In genomic region chr1:52019621-52020020, GRCm38 (mm10) we compare ENCODE assay signal across 21 mouse cellular contexts. TPM values are rescaled to one million over a fixed set of nuclear protein-coding genes. Genes with fewer than 3 reads are reported as not detected.
DNase-seq lines count a peak whose midpoint lies in the region; ATAC-seq and TF ChIP-seq lines count a peak whose summit lies in the region.
"Had no signal": no experiment of that assay in that cellular context is flagged by ENCODE, and none has a peak within 500 bp of the region (broad histone marks: within the 10 kb centered on the region; RNA-seq: fewer than 3 reads in every experiment).

No protein-coding gene starts in this region.

- intact Hi-C loops in gastrocnemius, postnatal 36 days (cut with DNase I) = no loop called here

- DNase-seq in A20 (ENCODE audit: low read depth, low spot score) = peak; percentile 5
- peak; percentile 75 for DNase-seq in CD4-positive, CD25-positive, alpha-beta regulatory T cell, adult 2 months (ENCODE audit: low read depth, low spot score)
- peak; percentile 84 for DNase-seq in induced T-regulatory cell, adult 2 months (ENCODE audit: low read depth)
- peak; percentile 55 for DNase-seq in thymus, adult 2 months
- no peak for DNase-seq in forebrain, postnatal 0 days
- DNase-seq in layer of hippocampus, adult 9-11 months = no peak
- DNase-seq in gastrocnemius, postnatal 36 days = no peak
- DNase-seq in right cerebral cortex, postnatal 25 days = no peak
- DNase-seq: cerebellum, adult 11 months; cerebellum, postnatal 14 days; heart, adult 18-20 months; midbrain, embryonic 14.5 days; right cerebral cortex, postnatal 14 days had no signal

- H3K4me2 ChIP-seq in forebrain, postnatal 0 days (ENCODE audit: low read depth) = no peak overlapping the region
- H3K4me2 ChIP-seq: hindbrain, embryonic 12.5 days; intestine, embryonic 15.5 days; limb, embryonic 12.5 days; liver, embryonic 15.5 days had no signal

- WGBS in thymus, adult 2 months = 5% methylated on average over 4 of the region's 4 CpGs
- WGBS in forebrain, postnatal 0 days = 84% methylated on average over 4 of the region's 4 CpGs

- no peak for TF ChIP-seq CTCF in thymus, adult 2 months (IDR thresholded peaks at IDR 0.05; ENCODE audit: borderline replicate concordance, control insufficient read depth, extremely low read depth, insufficient read depth, low read length, poor library complexity)
- TF ChIP-seq CTCF in forebrain, postnatal 0 days (IDR thresholded peaks at IDR 0.05; ENCODE audit: low read depth) = no peak

- no peak for TF ChIP-seq POLR2A in thymus, adult 2 months (IDR thresholded peaks at IDR 0.05; ENCODE audit: control insufficient read depth, extremely low read depth, insufficient read depth, low read length, poor library complexity)

- H3K4me3 ChIP-seq in thymus, adult 2 months (ENCODE audit: control insufficient read depth, insufficient read depth, low read length) = no peak overlapping the region
- no peak overlapping the region for H3K4me3 ChIP-seq in forebrain, postnatal 0 days (ENCODE audit: low read depth, low read length)
- H3K4me3 ChIP-seq: hindbrain, embryonic 12.5 days; intestine, embryonic 15.5 days; layer of hippocampus, adult 2 months; limb, embryonic 12.5 days; liver, embryonic 15.5 days had no signal

- no peaks in the 10 kb centered on the region for H3K36me3 ChIP-seq in thymus, adult 2 months (ENCODE audit: control insufficient read depth, insufficient read depth, low read length)
- no peaks in the 10 kb centered on the region for H3K36me3 ChIP-seq in forebrain, postnatal 0 days (ENCODE audit: insufficient read depth)
- H3K36me3 ChIP-seq: hindbrain, embryonic 12.5 days; intestine, embryonic 15.5 days; limb, embryonic 12.5 days; liver, embryonic 15.5 days had no signal

- peak overlapping the region; percentile 67 for H3K27ac ChIP-seq in thymus, adult 2 months (ENCODE audit: control insufficient read depth, insufficient read depth, low read length)
- no peak overlapping the region for H3K27ac ChIP-seq in forebrain, postnatal 0 days (ENCODE audit: low read depth, low read length)
- H3K27ac ChIP-seq: hindbrain, embryonic 12.5 days; intestine, embryonic 15.5 days; kidney, postnatal 0 days; layer of hippocampus, adult 2 months; limb, embryonic 12.5 days; liver, embryonic 15.5 days had no signal

- H3K9ac ChIP-seq in forebrain, postnatal 0 days = no peak overlapping the region
- H3K9ac ChIP-seq: hindbrain, embryonic 12.5 days; intestine, embryonic 15.5 days; limb, embryonic 12.5 days; liver, embryonic 15.5 days had no signal

- H3K4me1 ChIP-seq in thymus, adult 2 months (replicated peaks; ENCODE audit: control insufficient read depth, insufficient read depth, low read length) = peaks cover 9% of the 10 kb centered on the region
- H3K4me1 ChIP-seq in forebrain, postnatal 0 days (ENCODE audit: insufficient read depth) = no peaks in the 10 kb centered on the region
- H3K4me1 ChIP-seq: hindbrain, embryonic 12.5 days; intestine, embryonic 15.5 days; limb, embryonic 12.5 days; liver, embryonic 15.5 days had no signal

- no peak for ATAC-seq in forebrain, postnatal 0 days
- ATAC-seq: forebrain, embryonic 14.5 days; intestine, embryonic 15.5 days; lung, postnatal 0 days had no signal

- no peaks in the 10 kb centered on the region for H3K27me3 ChIP-seq in thymus, adult 2 months (ENCODE audit: control insufficient read depth, insufficient read depth, low read length)
- no peaks in the 10 kb centered on the region for H3K27me3 ChIP-seq in forebrain, postnatal 0 days (ENCODE audit: insufficient read depth, low read length)
- H3K27me3 ChIP-seq: hindbrain, embryonic 12.5 days; intestine, embryonic 15.5 days; limb, embryonic 12.5 days; liver, embryonic 15.5 days had no signal

- H3K9me3 ChIP-seq in forebrain, postnatal 0 days (ENCODE audit: low read length) = no peaks in the 10 kb centered on the region
- H3K9me3 ChIP-seq: hindbrain, embryonic 12.5 days; intestine, embryonic 15.5 days; limb, embryonic 12.5 days; liver, embryonic 15.5 days had no signal

RNA-seq across cellular contexts. Expression of gene Stat4, which starts 32.7 kb away (rescaled TPM):
- 7.8 and 8.8 TPM in 2 replicates for polyA plus RNA-seq in thymus, adult 2 months (2012; rRNA removed)
- total RNA-seq in forebrain, postnatal 0 days (2014; rRNA removed) = 0.46 and 0.81 TPM in 2 replicates
- polyA plus RNA-seq in forebrain, postnatal 0 days (2015; fragmentation: Nextera tagmentation; extraction: Ambion mirVana) = 0.68 and 1.1 TPM in 2 replicates
- under 1 TPM in 1 of 2 experiments, not detected in 1; 0.18 TPM for total RNA-seq in gastrocnemius, postnatal 36 days (2021)

Comparison
In these comparisons a context has a peak if more than half of its experiments do, and no peak if none do; other contexts are left out.
1. DNase-seq: peak in A20 (single experiment), CD4-positive, CD25-positive, alpha-beta regulatory T cell, adult 2 months (single experiment), induced T-regulatory cell, adult 2 months (single experiment) and thymus, adult 2 months (single experiment); none in forebrain, postnatal 0 days (single experiment), layer of hippocampus, adult 9-11 months (single experiment), gastrocnemius, postnatal 36 days (0 of 2) and right cerebral cortex, postnatal 25 days (single experiment).